Comparison of ENCODE assay signal across 16 mouse cellular contexts in the genomic region with DNA sequence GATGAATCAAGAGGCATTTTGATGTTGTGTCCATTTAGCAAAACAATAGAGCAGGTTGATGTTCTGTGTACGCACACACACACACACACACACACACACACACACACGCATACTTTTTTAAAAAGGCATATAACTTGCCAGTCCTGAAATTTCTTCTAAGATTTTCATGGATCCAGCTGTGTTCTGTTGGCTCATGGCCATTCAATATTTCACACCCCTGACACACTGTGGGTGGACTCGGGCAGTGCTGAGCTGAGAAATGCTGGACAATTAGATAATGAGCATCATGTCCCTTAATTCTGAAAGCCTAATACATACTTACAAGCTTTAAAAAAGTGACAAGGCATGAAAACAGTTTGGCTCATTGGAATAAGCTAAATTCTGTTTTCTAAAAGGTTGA.
"Had no signal": no experiment of that assay in that cellular context is flagged by ENCODE, and none has a peak within 500 bp of the region (broad histone marks: within the 10 kb centered on the region; RNA-seq: fewer than 3 reads in every experiment).

No protein-coding gene starts in this region.

- H3K36me3 ChIP-seq: lung, embryonic 15.5 days; midbrain, embryonic 12.5 days; midbrain, embryonic 15.5 days; neural tube, embryonic 12.5 days; neural tube, embryonic 15.5 days; stomach, embryonic 15.5 days had no signal

- H3K27ac ChIP-seq: left cerebral cortex, adult 2 months; liver, embryonic 13.5 days; lung, embryonic 15.5 days; macrophage; midbrain, embryonic 12.5 days; midbrain, embryonic 15.5 days; neural tube, embryonic 12.5 days; neural tube, embryonic 15.5 days had no signal

- H3K4me3 ChIP-seq: left cerebral cortex, adult 2 months; liver, embryonic 13.5 days; lung, embryonic 15.5 days; midbrain, embryonic 12.5 days; midbrain, embryonic 15.5 days; neural tube, embryonic 12.5 days; neural tube, embryonic 15.5 days; stomach, embryonic 15.5 days had no signal

- DNase-seq: kidney, adult 8-10 months; layer of hippocampus, postnatal 36 days; liver, embryonic 13.5 days; right cerebral cortex, adult 18-20 months; right cerebral cortex, postnatal 14 days; right cerebral cortex, postnatal 4 days; thymus, postnatal 25 days had no signal

- H3K9ac ChIP-seq: liver, embryonic 13.5 days; lung, embryonic 15.5 days; midbrain, embryonic 12.5 days; midbrain, embryonic 15.5 days; neural tube, embryonic 12.5 days; neural tube, embryonic 15.5 days; stomach, embryonic 15.5 days had no signal

- H3K4me1 ChIP-seq: midbrain, embryonic 12.5 days; midbrain, embryonic 15.5 days; neural tube, embryonic 12.5 days; neural tube, embryonic 15.5 days; stomach, embryonic 15.5 days had no signal

- H3K9me3 ChIP-seq: liver, embryonic 13.5 days; lung, embryonic 15.5 days; midbrain, embryonic 12.5 days; midbrain, embryonic 15.5 days; neural tube, embryonic 12.5 days; neural tube, embryonic 15.5 days; stomach, embryonic 15.5 days had no signal

- H3K4me2 ChIP-seq: liver, embryonic 13.5 days; lung, embryonic 15.5 days; midbrain, embryonic 12.5 days; midbrain, embryonic 15.5 days; neural tube, embryonic 12.5 days; neural tube, embryonic 15.5 days; stomach, embryonic 15.5 days had no signal

- ATAC-seq: intestine, postnatal 0 days; midbrain, embryonic 15.5 days had no signal

- H3K27me3 ChIP-seq: liver, embryonic 13.5 days; lung, embryonic 15.5 days; midbrain, embryonic 12.5 days; midbrain, embryonic 15.5 days; neural tube, embryonic 12.5 days; neural tube, embryonic 15.5 days; stomach, embryonic 15.5 days had no signal
